Mouse (Mus musculus) liver, embryonic 14.5 days (tissue): ENCODE measurements around the gene Wdr17. TPM values are rescaled to one million over a fixed set of nuclear protein-coding genes. Genes with fewer than 3 reads are reported as not detected.

Experiments used
- ATAC-seq: fragments of 200-750 bp; cut with Nextera tagmentation; 2 replicates; pipeline ENCODE4 v1.8.0; 2017; ENCODE audit warnings: moderate number of reproducible peaks, mild to moderate bottlenecking, moderate library complexity; ENCODE audit not compliant: insufficient read depth
- DNase-seq, 3 experiments: peaks; one replicate each; pipeline ENCODE4 v3.0.0-alpha.2; 2012 to 2013; ENCODE audit warnings: low read depth in 3 of 3, low spot score in 3 of 3
- H3K27ac ChIP-seq: fragments of 300-500 bp; sonication (generic); 2 replicates; pipeline ENCODE4 v1.5.1; 2014; ENCODE audit warnings: moderate library complexity, mild to moderate bottlenecking, control low read depth, inconsistent platforms
- H3K27me3 ChIP-seq: fragments of 300-500 bp; sonication (generic); 2 replicates; pipeline ENCODE4 v1.6.1; 2014; ENCODE audit warnings: mild to moderate bottlenecking, low read length, moderate library complexity; ENCODE audit not compliant: control insufficient read depth, insufficient read depth
- H3K36me3 ChIP-seq: fragments of 300-500 bp; sonication (generic); replicated peaks from 2 replicates; pipeline ENCODE4 v1.6.1; 2014; ENCODE audit warnings: low read depth; ENCODE audit not compliant: control insufficient read depth, insufficient read depth
- H3K4me1 ChIP-seq, 2 experiments: fragments of 200-500 bp in 1 of 2; fragments of 300-500 bp in 1 of 2; sonication (generic) in 1 of 2; replicated peaks; 2 replicates each; pipeline ENCODE4 v1.6.1; 2012 to 2014; ENCODE audit warnings: antibody characterized with exemption in 1 of 2, inconsistent platforms in 1 of 2, low read length in 1 of 2; ENCODE audit not compliant: control insufficient read depth in 2 of 2, insufficient read depth in 2 of 2
- H3K4me2 ChIP-seq: fragments of 300-500 bp; sonication (generic); 2 replicates; pipeline ENCODE4 v1.6.1; 2014; ENCODE audit warnings: low read depth, mild to moderate bottlenecking, control low read depth, moderate library complexity
- H3K4me3 ChIP-seq, 2 experiments: fragments of 200-500 bp in 1 of 2; fragments of 300-500 bp in 1 of 2; sonication (generic) in 1 of 2; 2 replicates each; pipeline ENCODE4 v1.5.1; 2012 to 2014; ENCODE audit warnings: low read depth in 2 of 2, low read length in 2 of 2, mild to moderate bottlenecking in 2 of 2, control low read depth in 1 of 2, inconsistent platforms in 1 of 2, moderate library complexity in 1 of 2; ENCODE audit not compliant: insufficient read depth in 1 of 2
- H3K9ac ChIP-seq: fragments of 300-500 bp; sonication (generic); replicated peaks from 2 replicates; pipeline ENCODE4 v1.6.1; 2014; ENCODE audit warnings: mild to moderate bottlenecking, control low read depth, moderate library complexity
- H3K9me3 ChIP-seq: fragments of 300-500 bp; sonication (generic); 2 replicates; pipeline ENCODE4 v1.6.1; 2016; ENCODE audit warnings: low read length, mixed read lengths; ENCODE audit not compliant: control insufficient read depth
- CTCF ChIP-seq: IDR thresholded peaks from 2 replicates; pipeline ENCODE4 v1.5.1; 2016; ENCODE audit warnings: antibody characterized with exemption, low read depth, control low read depth
- EP300 ChIP-seq: IDR thresholded peaks from 2 replicates; pipeline ENCODE4 v1.6.1; 2016; ENCODE audit warnings: antibody characterized with exemption, low read depth
- WGBS: fragments of 180-500 bp; shearing (Covaris S2); extraction: QIAGEN DNeasy Blood & Tissue Kit; methylation state at CpG from one replicate; pipeline ENCODE4 v1.1.7; 2014; ENCODE audit not compliant: insufficient replicate concordance; 5-methylcytosine and 5-hydroxymethylcytosine counted together
- polyA plus RNA-seq, 2 experiments: library from polyadenylated mRNA; depleted of rRNA in 1 of 2; stranded (reverse) in 1 of 2; unstranded in 1 of 2; fragments of >200 nt; fragmentation: Nextera tagmentation in 1 of 2; extraction: Ambion mirVana in 1 of 2; gene quantifications; 2 replicates each; pipeline versions ENCODE4 v1.2.1 to v1.2.3; 2012 to 2014

Wdr17 gene
- polyA plus RNA-seq, 2 experiments: 0.01 to 0.09 TPM

DNA sequence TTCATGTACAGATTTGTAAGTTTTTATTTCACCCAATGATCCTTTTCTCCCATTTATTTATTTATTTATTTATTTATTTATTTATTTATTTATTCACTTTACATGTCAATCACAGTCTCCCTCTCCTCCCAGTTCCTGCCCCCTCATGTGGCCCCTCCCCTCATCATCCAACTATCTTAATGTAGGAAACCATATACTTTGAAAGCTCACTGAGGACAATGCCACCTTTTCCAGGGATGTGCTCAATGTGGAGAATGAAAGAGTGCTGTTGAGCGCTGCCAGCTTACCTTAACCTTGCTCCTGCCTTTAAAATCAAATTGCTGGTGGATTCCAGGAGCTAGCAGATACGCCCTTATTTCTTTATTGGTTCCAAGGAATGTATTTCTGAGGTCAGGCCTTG lies 59.0 kb downstream of the Wdr17 start:
- no peak for TF ChIP-seq EP300
- TF ChIP-seq CTCF: no peak

DNA sequence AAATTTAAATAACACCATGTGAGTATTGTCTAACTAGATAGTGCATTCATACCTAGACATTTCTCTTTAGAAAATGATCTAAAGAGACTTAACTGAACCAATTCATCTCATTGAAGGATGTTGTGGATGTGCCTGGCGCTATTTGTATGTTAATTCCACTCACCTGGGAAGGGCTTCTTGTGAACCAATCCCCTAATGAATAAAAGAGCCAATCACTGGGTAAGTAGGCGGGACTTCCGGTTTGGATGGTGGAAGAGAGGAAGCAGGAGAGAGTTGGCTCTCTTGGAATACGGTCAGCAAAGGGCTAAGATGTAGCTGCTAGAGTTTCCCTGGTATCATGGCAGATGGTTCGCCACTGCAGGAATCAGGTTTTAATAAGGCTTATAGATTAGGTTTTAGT lies 64.0 kb downstream of the Wdr17 start:
- Histone ChIP-seq H3K4me3 (no peak overlapping the region), H3K27me3 (no peaks in the 10 kb centered on the region), H3K4me1 (no peaks in the 10 kb centered on the region), H3K36me3 (no peaks in the 10 kb centered on the region), H3K27ac (no peak overlapping the region), H3K9ac (no peak overlapping the region), H3K9me3 (no peaks in the 10 kb centered on the region), H3K4me2 (no peak overlapping the region)
- no peak for TF ChIP-seq EP300
- no peak for TF ChIP-seq CTCF
- ATAC-seq: no peak
- 67% methylated on average over 5 of the region's 5 CpGs for WGBS
- no peak for DNase-seq

More for the DNA sequence above, 59.0 kb downstream of the Wdr17 start:
- no peak for ATAC-seq
- no peaks in the 10 kb centered on the region for H3K36me3 ChIP-seq
- 57% methylated on average over 2 of the region's 2 CpGs for WGBS
- H3K4me1 ChIP-seq: no peaks in the 10 kb centered on the region
- no peak overlapping the region for H3K4me2 ChIP-seq
- H3K4me3 ChIP-seq: no peak overlapping the region
- H3K27me3 ChIP-seq: no peaks in the 10 kb centered on the region
- no peak overlapping the region for H3K9ac ChIP-seq
- H3K9me3 ChIP-seq: no peaks in the 10 kb centered on the region
- no peak overlapping the region for H3K27ac ChIP-seq
- no peak for DNase-seq

DNA sequence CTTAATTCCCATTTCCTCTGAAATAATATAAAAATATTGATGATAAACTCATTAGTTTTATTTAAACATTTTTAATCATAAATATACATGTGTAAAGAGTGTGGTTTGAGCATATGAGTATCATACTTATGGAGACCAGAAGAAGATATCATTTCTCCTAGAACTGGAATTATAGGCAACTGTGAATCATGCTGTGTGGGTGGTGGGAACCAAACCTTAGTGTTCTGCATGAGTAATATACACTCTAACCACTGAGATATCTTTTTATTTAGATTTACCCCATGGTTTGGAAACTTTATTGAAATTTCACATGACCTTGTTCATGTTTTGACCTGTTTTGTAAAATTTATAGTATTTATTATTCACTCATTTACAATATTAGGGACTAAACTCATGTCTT lies 68.3 kb downstream of the Wdr17 start:
- Histone ChIP-seq H3K4me2 (no peak overlapping the region), H3K27ac (no peak overlapping the region)

DNA sequence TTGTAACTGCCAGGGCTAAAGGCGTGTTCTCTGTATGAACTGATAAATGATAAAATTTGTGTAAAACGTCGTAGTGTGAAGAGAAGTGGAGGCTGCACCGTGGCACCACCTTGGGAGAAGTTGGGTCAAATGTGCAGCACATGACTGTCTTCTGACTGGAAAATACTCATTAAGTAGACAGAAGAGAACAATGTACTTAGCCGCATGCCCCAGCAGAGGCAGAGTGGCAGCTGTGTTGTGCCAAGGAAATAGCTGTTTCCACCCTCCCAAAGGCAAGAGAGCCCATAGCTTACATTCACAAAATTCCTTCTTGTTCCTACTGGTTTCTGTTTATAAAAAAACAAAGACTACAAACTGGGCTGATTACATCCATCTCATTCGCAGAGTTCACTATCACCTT lies 78.8 kb downstream of the Wdr17 start:
- H3K9ac ChIP-seq: no peak overlapping the region
- no peak for TF ChIP-seq CTCF
- no peak for TF ChIP-seq EP300
- ATAC-seq (no peak), DNase-seq (no peak)
- H3K36me3 ChIP-seq: no peaks in the 10 kb centered on the region
- no peak overlapping the region for H3K27ac ChIP-seq
- no peak overlapping the region for H3K4me3 ChIP-seq
- no peak overlapping the region for H3K4me2 ChIP-seq
- no peaks in the 10 kb centered on the region for H3K9me3 ChIP-seq
- 49% methylated on average over 6 of the region's 6 CpGs for WGBS
- H3K4me1 ChIP-seq: no peaks in the 10 kb centered on the region
- no peaks in the 10 kb centered on the region for H3K27me3 ChIP-seq

More for the DNA sequence above, 68.3 kb downstream of the Wdr17 start:
- Histone ChIP-seq H3K27me3 (no peaks in the 10 kb centered on the region), H3K4me3 (no peak overlapping the region), H3K4me1 (no peaks in the 10 kb centered on the region), H3K9ac (no peak overlapping the region), H3K9me3 (no peaks in the 10 kb centered on the region), H3K36me3 (no peaks in the 10 kb centered on the region)
- DNase-seq (no peak), ATAC-seq (no peak)
- TF ChIP-seq CTCF (no peak), EP300 (no peak)

DNA sequence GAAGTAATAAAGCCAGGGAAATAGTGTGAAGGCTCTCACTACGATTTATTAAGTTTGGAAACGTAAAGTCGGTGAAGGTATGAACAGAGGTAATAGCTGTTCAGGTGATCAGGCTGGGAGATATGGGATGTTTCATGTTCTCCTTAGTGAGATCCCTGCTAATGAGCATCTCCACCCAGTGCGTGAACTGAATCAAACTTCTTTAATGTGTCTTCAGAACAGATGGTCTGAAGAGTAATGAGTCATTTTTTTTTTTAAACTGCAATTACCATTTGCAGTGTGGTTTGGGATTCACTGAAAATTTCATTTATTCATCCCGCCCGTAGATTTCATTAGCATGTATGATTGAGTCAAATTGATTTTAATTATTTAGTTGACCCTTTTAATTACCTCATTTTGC lies 80.8 kb downstream of the Wdr17 start:
- 66% methylated on average over 6 of the region's 6 CpGs for WGBS
- H3K4me2 ChIP-seq: no peak overlapping the region
- no peaks in the 10 kb centered on the region for H3K27me3 ChIP-seq
- H3K4me3 ChIP-seq: no peak overlapping the region
- H3K27ac ChIP-seq: no peak overlapping the region
- H3K9ac ChIP-seq: no peak overlapping the region
- TF ChIP-seq EP300 (no peak), CTCF (no peak)
- ATAC-seq (no peak), DNase-seq (no peak)
- no peaks in the 10 kb centered on the region for H3K4me1 ChIP-seq
- H3K36me3 ChIP-seq: no peaks in the 10 kb centered on the region
- no peaks in the 10 kb centered on the region for H3K9me3 ChIP-seq

DNA sequence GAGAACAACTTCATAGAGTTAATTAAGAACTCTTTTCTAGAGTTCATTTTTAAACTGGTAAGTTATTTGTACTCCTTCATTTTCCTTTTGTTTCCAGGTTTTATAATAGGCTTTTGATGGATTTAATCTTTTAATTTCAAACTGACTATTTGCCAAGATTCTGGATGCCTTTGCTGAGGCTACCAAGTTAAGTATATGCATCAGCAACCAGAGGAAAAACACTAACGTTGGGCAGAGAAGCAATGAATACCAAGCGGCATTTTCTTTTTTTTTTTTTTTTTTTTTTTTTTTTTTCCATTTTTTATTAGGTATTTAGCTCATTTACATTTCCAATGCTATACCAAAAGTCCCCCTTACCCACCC lies 94.3 kb downstream of the Wdr17 start:
- Histone ChIP-seq H3K27me3 (no peaks in the 10 kb centered on the region), H3K4me3 (no peak overlapping the region), H3K36me3 (no peaks in the 10 kb centered on the region), H3K4me2 (no peak overlapping the region), H3K4me1 (no peaks in the 10 kb centered on the region), H3K9me3 (no peaks in the 10 kb centered on the region), H3K27ac (no peak overlapping the region), H3K9ac (no peak overlapping the region)
- ATAC-seq: no peak
- TF ChIP-seq CTCF (no peak), EP300 (no peak)
- WGBS: 74% methylated on average over 2 of the region's 2 CpGs
- no peak for DNase-seq
